Mouse (Mus musculus) stomach, embryonic 15.5 days (tissue): ENCODE data around the gene Ypel4. TPM values are rescaled to one million over a fixed set of nuclear protein-coding genes. Genes with fewer than 3 reads are reported as not detected.

ENCODE experiments used
- ATAC-seq: fragments of 200-750 bp; cut with Nextera tagmentation; 2 replicates; pipeline ENCODE4 v1.8.0; 2017; ENCODE audit warnings: low read depth, moderate number of reproducible peaks, moderate TSS enrichment; ENCODE audit not compliant: insufficient read depth, low FRiP score
- H3K27ac ChIP-seq: fragments of 300-500 bp; sonication (generic); 2 replicates; pipeline ENCODE4 v1.5.1; 2015; ENCODE audit warnings: mild to moderate bottlenecking, inconsistent platforms
- H3K27me3 ChIP-seq: fragments of 300-500 bp; sonication (generic); replicated peaks from 2 replicates; pipeline ENCODE4 v1.6.1; 2015; ENCODE audit warnings: inconsistent platforms
- H3K36me3 ChIP-seq: fragments of 300-500 bp; sonication (generic); 2 replicates; pipeline ENCODE4 v1.6.1; 2015; ENCODE audit warnings: inconsistent platforms
- H3K4me1 ChIP-seq: fragments of 300-500 bp; sonication (generic); 2 replicates; pipeline ENCODE4 v1.6.1; 2015; ENCODE audit warnings: inconsistent platforms
- H3K4me2 ChIP-seq: fragments of 300-500 bp; sonication (generic); 2 replicates; pipeline ENCODE4 v1.6.1; 2015; ENCODE audit warnings: mild to moderate bottlenecking, inconsistent platforms
- H3K4me3 ChIP-seq: fragments of 300-500 bp; sonication (generic); replicated peaks from 2 replicates; pipeline ENCODE4 v1.5.1; 2015; ENCODE audit warnings: inconsistent platforms
- H3K9ac ChIP-seq: fragments of 300-500 bp; sonication (generic); 2 replicates; pipeline ENCODE4 v1.6.1; 2015; ENCODE audit warnings: inconsistent platforms
- H3K9me3 ChIP-seq: fragments of 300-500 bp; sonication (generic); 2 replicates; pipeline ENCODE4 v1.6.1; 2016; ENCODE audit warnings: inconsistent platforms
- WGBS: fragments of 180-500 bp; shearing (Covaris S2); methylation state at CpG from one replicate; pipeline ENCODE4 v1.1.7; 2015; 5-methylcytosine and 5-hydroxymethylcytosine counted together
- polyA plus RNA-seq: library from polyadenylated mRNA; unstranded; fragments of >200 nt; fragmentation: Nextera tagmentation; extraction: Ambion mirVana; gene quantifications from 2 replicates; pipeline ENCODE4 v1.2.1, GENCODE M21; 2015

The Ypel4 gene
- polyA plus RNA-seq = 7.5 and 11.0 TPM in 2 replicates

GRCm38 (mm10) chr2:84733579-84734300, at the start of gene Ypel4:
Ypel4 (plus strand) TSS chr2:84734058.
- ATAC-seq = peak; percentile 24; the same call in 1 of the 2 replicates
- Histone ChIP-seq H3K4me1 (peaks cover 53% of the 10 kb centered on the region), H3K36me3 (no peaks in the 10 kb centered on the region), H3K4me3 (peak within 1 kb of the TSS; percentile 45), H3K27me3 (0 out of 2 replicates have a peak, but pooled peaks cover 3% of the 10 kb centered on the region), H3K9me3 (no peaks in the 10 kb centered on the region), H3K4me2 (peak within 1 kb of the TSS; percentile 69), H3K27ac (no peak within 1 kb of the TSS; the same call in 1 of the 2 replicates), H3K9ac (peak within 1 kb of the TSS; percentile 13; the same call in 1 of the 2 replicates)
- WGBS = 1% methylated on average over 8 of the region's 8 CpGs

- no peaks in the 10 kb centered on the region for H3K4me1 ChIP-seq
- H3K4me3 ChIP-seq = no peak overlapping the region
- H3K9ac ChIP-seq = no peak overlapping the region
- H3K27ac ChIP-seq = no peak overlapping the region
- no peaks in the 10 kb centered on the region for H3K9me3 ChIP-seq
- no peak for ATAC-seq
- peaks cover 63% of the 10 kb centered on the region for H3K36me3 ChIP-seq
- no peaks in the 10 kb centered on the region for H3K27me3 ChIP-seq
- H3K4me2 ChIP-seq = no peak overlapping the region
- WGBS = 81% methylated on average over 2 of the region's 2 CpGs
These were observed 45.6 kb upstream of the Ypel4 start for GRCm38 (mm10) chr2:84688080-84688844.

DNA sequence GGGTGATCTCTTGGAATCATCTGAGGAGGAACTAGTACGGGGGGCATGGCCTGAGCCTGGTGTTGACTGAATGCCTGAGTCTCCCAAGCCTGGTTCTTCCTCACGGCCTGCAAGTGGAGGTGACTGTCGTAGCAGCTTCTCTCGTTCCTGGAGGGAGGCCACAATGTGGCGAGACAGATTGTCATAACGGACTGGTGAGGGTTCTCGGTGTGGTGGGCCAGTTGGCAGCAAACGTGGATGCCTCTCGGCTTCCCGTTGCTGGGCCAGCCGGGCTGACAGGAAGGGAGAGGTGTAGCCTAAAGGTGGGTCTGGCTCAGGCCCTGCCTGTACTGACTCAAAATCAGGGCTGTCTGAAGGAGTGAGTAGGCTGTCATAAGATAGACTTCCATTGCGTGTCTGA, 43.8 kb upstream of the Ypel4 start:
- 93% methylated on average over 12 of the region's 12 CpGs for WGBS
- H3K4me3 ChIP-seq = no peak overlapping the region
- ATAC-seq = no peak
- H3K4me2 ChIP-seq = no peak overlapping the region
- H3K36me3 ChIP-seq = peaks cover 65% of the 10 kb centered on the region
- no peak overlapping the region for H3K27ac ChIP-seq
- H3K4me1 ChIP-seq = no peaks in the 10 kb centered on the region
- H3K9ac ChIP-seq = no peak overlapping the region
- no peaks in the 10 kb centered on the region for H3K9me3 ChIP-seq
- no peaks in the 10 kb centered on the region for H3K27me3 ChIP-seq

DNA sequence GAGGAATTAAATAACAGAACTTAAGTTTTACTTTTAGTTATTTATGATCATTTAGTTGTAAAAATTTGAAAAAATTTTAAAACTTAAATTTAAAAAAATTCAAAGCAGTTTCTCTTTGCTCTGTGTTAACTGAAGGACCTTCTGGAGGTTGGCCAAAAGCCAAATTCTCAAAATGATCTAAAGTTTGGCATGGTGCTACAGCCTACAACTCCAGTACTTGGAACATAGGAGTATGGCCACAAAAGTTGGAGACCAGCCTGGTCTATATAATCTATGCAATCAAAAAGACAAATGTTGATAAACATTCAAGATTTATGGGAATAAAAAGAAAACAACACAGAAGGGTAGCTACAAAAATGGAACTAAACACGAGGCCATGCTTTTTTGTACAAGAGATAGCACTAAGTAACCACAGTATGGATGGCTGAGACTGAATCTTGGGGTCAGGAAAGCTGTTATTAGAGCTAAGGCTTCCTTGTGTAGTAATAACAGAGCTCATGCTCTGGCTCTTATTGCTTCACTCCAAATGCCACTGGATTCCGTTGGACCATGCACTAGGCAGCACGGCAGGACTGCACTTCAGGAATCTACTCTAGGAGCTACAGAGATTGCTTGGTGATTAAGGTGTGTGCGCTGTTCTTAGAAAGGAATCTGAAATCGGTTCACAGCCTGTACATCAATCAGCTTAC, 38.7 kb upstream of the Ypel4 start:
- Histone ChIP-seq H3K4me1 (no peaks in the 10 kb centered on the region), H3K36me3 (peaks cover 30% of the 10 kb centered on the region), H3K9me3 (no peaks in the 10 kb centered on the region), H3K27ac (no peak overlapping the region), H3K9ac (no peak overlapping the region), H3K4me2 (no peak overlapping the region), H3K4me3 (no peak overlapping the region), H3K27me3 (no peaks in the 10 kb centered on the region)
- WGBS = 71% methylated on average over 5 of the region's 5 CpGs
- ATAC-seq = no peak; the same call in 1 of the 2 replicates

DNA sequence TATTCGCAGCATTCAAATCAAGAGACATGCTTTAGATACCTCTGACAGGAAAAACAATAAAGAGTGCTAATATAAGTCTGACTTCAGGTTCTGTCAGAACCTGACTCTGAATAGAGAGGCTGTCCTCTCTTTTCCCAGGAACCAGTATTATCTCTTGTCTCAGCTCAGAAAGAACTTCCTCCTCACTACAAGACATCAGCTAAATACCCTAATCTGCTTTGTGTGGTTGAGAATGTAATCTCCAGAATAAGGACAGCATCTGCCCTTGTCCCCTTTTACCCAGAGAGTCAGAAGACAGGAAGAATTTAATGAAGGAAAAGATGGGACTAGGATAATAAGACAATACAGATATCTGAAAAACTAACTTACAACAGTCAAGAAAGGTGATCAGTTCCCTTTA, 30.4 kb upstream of the Ypel4 start:
- no peaks in the 10 kb centered on the region for H3K9me3 ChIP-seq
- peaks cover 4% of the 10 kb centered on the region; the same call in 1 of the 2 replicates for H3K4me1 ChIP-seq
- H3K4me2 ChIP-seq = no peak overlapping the region
- H3K27ac ChIP-seq = no peak overlapping the region
- no peaks in the 10 kb centered on the region for H3K27me3 ChIP-seq
- no peak overlapping the region for H3K9ac ChIP-seq
- peaks cover 19% of the 10 kb centered on the region for H3K36me3 ChIP-seq
- WGBS = 91% methylated on average over 1 of the region's 1 CpGs
- ATAC-seq = no peak
- H3K4me3 ChIP-seq = no peak overlapping the region

DNA sequence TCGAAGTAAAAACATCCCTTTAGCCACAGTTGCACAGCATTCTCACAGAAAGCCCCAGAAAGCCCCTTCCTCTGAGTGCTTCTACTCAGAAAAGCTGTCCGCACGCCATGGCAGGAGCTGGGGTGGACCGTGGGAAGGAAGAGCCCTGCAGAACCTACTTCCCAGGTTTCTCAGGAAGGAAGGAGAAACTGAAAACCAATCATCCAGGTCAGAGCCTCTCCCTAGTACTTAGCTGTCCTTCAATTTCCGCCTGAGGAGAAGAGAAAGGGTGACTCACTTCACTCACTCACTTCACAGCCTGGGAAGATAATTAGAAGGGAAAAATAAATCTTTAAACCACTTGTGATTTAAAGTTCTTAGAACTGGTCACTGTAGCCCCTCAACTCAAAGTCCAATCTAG, 29.5 kb upstream of the Ypel4 start:
- WGBS = 77% methylated on average over 5 of the region's 5 CpGs
- Histone ChIP-seq H3K27ac (peak overlapping the region; percentile 75; the same call in 1 of the 2 replicates), H3K4me3 (no peak overlapping the region), H3K4me2 (no peak overlapping the region), H3K36me3 (peaks cover 23% of the 10 kb centered on the region), H3K4me1 (peaks cover 4% of the 10 kb centered on the region; the same call in 1 of the 2 replicates), H3K27me3 (no peaks in the 10 kb centered on the region), H3K9ac (no peak overlapping the region), H3K9me3 (no peaks in the 10 kb centered on the region)
- no peak for ATAC-seq

DNA sequence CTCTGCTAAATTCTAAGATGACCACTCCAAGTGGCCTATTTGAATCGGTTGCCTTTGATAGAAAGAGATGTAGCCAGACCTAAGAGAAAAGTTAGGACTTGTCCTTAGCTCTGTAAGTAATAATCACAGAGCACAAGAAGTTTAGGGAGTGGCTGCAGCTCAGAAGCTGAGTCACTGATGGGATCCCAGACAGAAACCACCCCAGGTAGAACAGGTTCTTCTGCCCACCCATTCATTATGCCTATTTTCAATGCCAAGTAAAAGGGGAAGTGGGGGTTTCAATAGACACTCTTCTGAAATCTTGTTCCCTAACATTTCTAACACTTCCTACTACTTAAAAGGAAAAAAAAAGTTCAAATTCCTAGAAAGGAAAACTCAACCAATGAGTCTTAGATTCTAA, 28.6 kb upstream of the Ypel4 start:
- Histone ChIP-seq H3K9me3 (no peaks in the 10 kb centered on the region), H3K36me3 (peaks cover 28% of the 10 kb centered on the region), H3K9ac (no peak overlapping the region), H3K27ac (peak overlapping the region; percentile 75), H3K4me1 (peaks cover 4% of the 10 kb centered on the region; the same call in 1 of the 2 replicates), H3K27me3 (no peaks in the 10 kb centered on the region), H3K4me2 (no peak overlapping the region), H3K4me3 (no peak overlapping the region)
- ATAC-seq = no peak
- 84% methylated on average over 1 of the region's 1 CpGs for WGBS

DNA sequence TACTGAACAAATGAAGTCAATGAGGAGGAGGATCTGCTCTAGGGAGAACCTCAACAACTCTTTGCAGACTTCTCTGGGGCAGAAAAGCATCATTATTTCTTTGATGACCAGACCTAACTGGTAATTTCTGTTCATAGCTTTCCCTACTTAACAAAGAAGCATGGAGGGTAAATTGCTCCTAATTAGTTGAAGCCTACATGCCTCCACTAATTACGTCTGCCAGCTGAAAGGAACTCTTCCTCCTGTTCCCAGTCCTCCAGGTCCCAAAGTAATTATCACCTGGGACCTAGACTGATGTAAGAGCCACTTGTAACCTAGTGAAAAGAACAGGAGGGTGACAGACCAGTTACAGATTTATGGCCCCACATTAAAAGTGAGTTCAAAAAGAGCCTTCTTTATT, 26.3 kb upstream of the Ypel4 start:
- ATAC-seq = no peak
- Histone ChIP-seq H3K36me3 (peaks cover 35% of the 10 kb centered on the region), H3K27ac (no peak overlapping the region), H3K4me2 (no peak overlapping the region), H3K9me3 (no peaks in the 10 kb centered on the region), H3K9ac (no peak overlapping the region), H3K4me1 (peaks cover 4% of the 10 kb centered on the region; the same call in 1 of the 2 replicates), H3K27me3 (no peaks in the 10 kb centered on the region), H3K4me3 (no peak overlapping the region)
- WGBS = 74% methylated on average over 1 of the region's 1 CpGs

- no peak for ATAC-seq
- H3K27me3 ChIP-seq = no peaks in the 10 kb centered on the region
- H3K4me2 ChIP-seq = no peak overlapping the region
- peaks cover 8% of the 10 kb centered on the region for H3K4me1 ChIP-seq
- no peak overlapping the region for H3K4me3 ChIP-seq
- H3K9me3 ChIP-seq = no peaks in the 10 kb centered on the region
- H3K27ac ChIP-seq = no peak overlapping the region
- WGBS = 87% methylated on average over 2 of the region's 2 CpGs
- no peak overlapping the region for H3K9ac ChIP-seq
- peaks cover 27% of the 10 kb centered on the region for H3K36me3 ChIP-seq
These were observed 22.0 kb upstream of the Ypel4 start for GRCm38 (mm10) chr2:84711898-84712297.

DNA sequence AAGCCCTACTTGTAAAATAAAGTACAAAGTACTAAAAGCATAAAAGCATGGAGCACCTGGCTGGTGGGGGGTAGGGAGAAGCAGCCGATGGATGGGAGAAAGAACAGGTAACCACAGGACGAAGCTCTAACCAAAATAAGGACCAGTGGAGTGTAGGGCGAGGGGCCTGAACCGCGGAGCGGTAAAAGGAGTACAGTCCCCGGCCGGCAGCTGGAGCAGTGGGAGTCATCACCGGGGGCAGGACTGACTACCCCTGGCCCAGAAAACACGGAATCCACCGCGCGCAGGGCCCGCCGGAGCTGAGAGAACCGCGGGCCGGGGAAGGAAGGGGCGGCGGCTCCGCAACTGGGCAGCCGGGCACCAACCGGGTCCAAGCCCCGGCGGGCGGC, 19.4 kb upstream of the Ypel4 start:
- no peaks in the 10 kb centered on the region for H3K27me3 ChIP-seq
- peak overlapping the region; percentile 95 for H3K9ac ChIP-seq
- peak overlapping the region; percentile 59 for H3K4me2 ChIP-seq
- no peaks in the 10 kb centered on the region for H3K9me3 ChIP-seq
- H3K36me3 ChIP-seq = peaks cover 12% of the 10 kb centered on the region
- no peak for ATAC-seq
- peak overlapping the region; percentile 98 for H3K27ac ChIP-seq
- H3K4me1 ChIP-seq = peaks cover 6% of the 10 kb centered on the region; the same call in 1 of the 2 replicates
- peak overlapping the region; percentile 96 for H3K4me3 ChIP-seq
- WGBS = under 1% methylated on average over 26 of the region's 26 CpGs

DNA sequence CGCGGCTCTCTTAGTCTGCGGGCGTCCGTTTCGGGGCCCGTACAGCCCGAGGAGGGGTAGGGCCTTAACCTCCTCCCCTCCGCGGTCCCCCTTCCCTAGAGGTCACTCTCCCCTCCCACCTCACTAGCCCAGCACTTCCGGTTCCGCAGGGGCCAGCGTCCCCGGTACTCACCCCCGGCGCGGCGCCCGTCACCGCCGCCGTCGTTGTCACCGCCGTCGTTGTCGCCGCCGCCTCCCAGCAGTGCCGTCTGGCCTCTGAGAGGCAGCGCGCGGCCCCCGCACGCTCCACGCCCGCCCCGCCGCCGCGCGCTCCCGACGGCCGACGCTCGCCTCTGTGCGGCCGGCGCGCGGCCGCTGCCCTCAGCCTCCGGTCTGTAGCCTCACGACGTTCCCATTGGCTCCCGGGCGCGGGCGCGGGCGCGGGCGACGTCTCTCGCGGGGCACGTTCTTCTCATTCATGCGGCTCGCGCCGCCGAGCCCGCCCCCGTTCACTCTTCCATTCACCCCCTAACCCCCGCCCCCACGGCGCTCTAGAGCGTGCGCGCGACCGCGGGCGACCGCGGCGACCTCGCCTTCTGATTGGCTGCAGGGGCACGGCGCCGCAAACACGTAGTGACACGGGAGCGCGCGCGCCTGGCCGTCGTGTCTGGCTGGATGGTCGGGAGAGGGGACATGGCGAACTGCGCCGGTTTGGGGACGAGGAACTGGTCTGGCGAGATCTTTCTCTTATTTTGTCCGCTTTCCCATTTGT, 18.9 kb upstream of the Ypel4 start, which contains the start of gene Zdhhc5:
TSS of gene Zdhhc5 (minus strand) at position 370 of the 751 bp plus-strand sequence.
- Histone ChIP-seq H3K4me3 (peak within 1 kb of the TSS; percentile 96), H3K9me3 (no peaks in the 10 kb centered on the region), H3K9ac (peak within 1 kb of the TSS; percentile 95), H3K4me2 (peak within 1 kb of the TSS; percentile 64), H3K36me3 (peaks cover 9% of the 10 kb centered on the region), H3K27ac (peak within 1 kb of the TSS; percentile 98), H3K4me1 (peaks cover 6% of the 10 kb centered on the region; the same call in 1 of the 2 replicates), H3K27me3 (no peaks in the 10 kb centered on the region)
- under 1% methylated on average over 106 of the region's 107 CpGs for WGBS
- peak; percentile 94 for ATAC-seq
